Mouse (Mus musculus): ENCODE data around the gene Magi3. TPM values are rescaled to one million over a fixed set of nuclear protein-coding genes. Genes with fewer than 3 reads are reported as not detected.

Gene Magi3
- polyA plus RNA-seq, 1 experiment from 2014 or later, result 5.1 TPM

DNA sequence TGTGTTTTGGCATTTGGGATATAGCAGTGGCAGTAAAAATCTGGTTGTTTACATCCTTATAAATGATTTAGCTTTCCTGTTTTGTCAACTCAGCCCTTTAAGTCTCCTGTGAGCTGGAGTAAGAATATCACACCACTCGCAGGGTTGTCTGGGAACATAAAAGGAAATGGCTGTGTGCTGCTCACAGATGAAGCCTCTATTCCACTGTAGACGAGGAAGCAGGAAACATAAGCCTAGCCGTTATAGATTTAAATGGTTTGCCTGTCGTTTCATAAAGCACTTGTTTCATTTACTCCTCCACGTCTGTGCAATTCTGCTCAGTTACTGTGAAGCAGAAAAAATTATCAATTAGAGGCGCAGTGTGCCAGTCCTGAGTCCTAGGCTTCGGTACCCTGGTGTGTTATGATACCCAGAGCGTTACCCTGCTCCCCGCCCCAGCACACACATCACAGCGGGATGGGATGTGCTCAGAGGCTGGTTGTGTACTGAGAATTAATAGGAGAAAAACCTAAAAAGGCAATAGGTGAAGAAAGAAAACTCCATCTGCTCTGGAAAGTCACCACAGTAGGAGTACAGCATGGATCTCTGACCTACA is 17.8 kb upstream of the Magi3 start:
- no peaks in the 10 kb centered on the region for H3K27me3 ChIP-seq
- WGBS, result 51% methylated on average over 10 of the region's 10 CpGs
- H3K4me1 ChIP-seq, result no peaks in the 10 kb centered on the region
- H3K36me3 ChIP-seq, result no peaks in the 10 kb centered on the region
- H3K9ac ChIP-seq, result no peak overlapping the region
- H3K4me3 ChIP-seq (replicated peaks), result no peak overlapping the region
- H3K9me3 ChIP-seq (replicated peaks), result no peaks in the 10 kb centered on the region
- H3K27ac ChIP-seq (replicated peaks), result no peak overlapping the region
- no peak for ATAC-seq (ENCODE audit: insufficient number of reproducible peaks, low FRiP score, low TSS enrichment, low read depth)
- H3K4me2 ChIP-seq (replicated peaks), result no peak overlapping the region

DNA sequence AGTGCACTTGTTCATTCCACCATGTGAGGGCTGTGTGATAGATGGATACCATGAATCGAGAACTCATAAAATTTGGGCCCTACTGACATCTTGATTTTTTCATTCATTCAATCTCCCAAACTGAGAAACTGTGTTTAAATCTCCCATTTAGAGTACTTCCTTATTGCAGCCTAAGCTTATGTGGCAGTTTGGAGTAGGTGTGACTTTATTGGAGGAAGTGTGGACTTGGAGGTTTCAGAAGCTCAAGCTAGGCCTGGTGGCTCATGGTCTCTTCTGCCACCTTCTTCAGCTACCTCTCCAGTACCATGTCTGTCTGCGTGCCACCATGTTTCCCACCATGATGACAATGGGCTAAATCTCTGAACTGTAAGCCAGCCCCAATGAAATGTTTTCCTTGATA is 15.9 kb upstream of the Magi3 start:
- H3K36me3 ChIP-seq, result no peaks in the 10 kb centered on the region
- ATAC-seq (ENCODE audit: insufficient number of reproducible peaks, low FRiP score, low TSS enrichment, low read depth), result no peak
- H3K9me3 ChIP-seq (replicated peaks), result no peaks in the 10 kb centered on the region
- no peak overlapping the region for H3K9ac ChIP-seq
- H3K4me3 ChIP-seq (replicated peaks), result no peak overlapping the region
- H3K4me1 ChIP-seq, result no peaks in the 10 kb centered on the region
- H3K4me2 ChIP-seq (replicated peaks), result no peak overlapping the region
- WGBS, result 91% methylated on average over 2 of the region's 2 CpGs
- no peaks in the 10 kb centered on the region for H3K27me3 ChIP-seq
- no peak overlapping the region for H3K27ac ChIP-seq (replicated peaks)

DNA sequence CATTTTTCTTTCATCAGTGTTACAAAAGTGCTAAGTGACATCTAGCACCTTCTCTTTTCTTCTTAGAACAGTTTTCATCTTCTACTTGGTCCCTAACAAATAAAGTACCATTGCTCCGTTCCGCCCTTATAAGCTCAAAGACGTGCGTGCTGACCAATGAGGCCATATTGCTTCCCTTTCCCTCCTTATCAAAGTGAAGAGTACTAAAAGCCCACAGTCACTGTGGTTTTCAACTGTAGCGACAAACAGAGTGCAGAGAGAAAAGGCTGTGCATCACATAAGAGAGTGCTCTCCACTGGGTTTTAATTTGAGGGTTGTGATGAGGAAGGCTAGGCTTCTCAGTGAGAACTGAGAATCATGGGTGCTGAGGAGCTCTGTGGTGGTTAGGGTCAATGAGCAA is 14.9 kb upstream of the Magi3 start:
- no peaks in the 10 kb centered on the region for H3K9me3 ChIP-seq (replicated peaks)
- no peak overlapping the region for H3K9ac ChIP-seq
- no peak for ATAC-seq (ENCODE audit: insufficient number of reproducible peaks, low FRiP score, low TSS enrichment, low read depth)
- H3K36me3 ChIP-seq, result no peaks in the 10 kb centered on the region
- no peak overlapping the region for H3K4me3 ChIP-seq (replicated peaks)
- H3K4me1 ChIP-seq, result no peaks in the 10 kb centered on the region
- no peaks in the 10 kb centered on the region for H3K27me3 ChIP-seq
- no peak overlapping the region for H3K27ac ChIP-seq (replicated peaks)
- no peak overlapping the region for H3K4me2 ChIP-seq (replicated peaks)
- 93% methylated on average over 5 of the region's 5 CpGs for WGBS

DNA sequence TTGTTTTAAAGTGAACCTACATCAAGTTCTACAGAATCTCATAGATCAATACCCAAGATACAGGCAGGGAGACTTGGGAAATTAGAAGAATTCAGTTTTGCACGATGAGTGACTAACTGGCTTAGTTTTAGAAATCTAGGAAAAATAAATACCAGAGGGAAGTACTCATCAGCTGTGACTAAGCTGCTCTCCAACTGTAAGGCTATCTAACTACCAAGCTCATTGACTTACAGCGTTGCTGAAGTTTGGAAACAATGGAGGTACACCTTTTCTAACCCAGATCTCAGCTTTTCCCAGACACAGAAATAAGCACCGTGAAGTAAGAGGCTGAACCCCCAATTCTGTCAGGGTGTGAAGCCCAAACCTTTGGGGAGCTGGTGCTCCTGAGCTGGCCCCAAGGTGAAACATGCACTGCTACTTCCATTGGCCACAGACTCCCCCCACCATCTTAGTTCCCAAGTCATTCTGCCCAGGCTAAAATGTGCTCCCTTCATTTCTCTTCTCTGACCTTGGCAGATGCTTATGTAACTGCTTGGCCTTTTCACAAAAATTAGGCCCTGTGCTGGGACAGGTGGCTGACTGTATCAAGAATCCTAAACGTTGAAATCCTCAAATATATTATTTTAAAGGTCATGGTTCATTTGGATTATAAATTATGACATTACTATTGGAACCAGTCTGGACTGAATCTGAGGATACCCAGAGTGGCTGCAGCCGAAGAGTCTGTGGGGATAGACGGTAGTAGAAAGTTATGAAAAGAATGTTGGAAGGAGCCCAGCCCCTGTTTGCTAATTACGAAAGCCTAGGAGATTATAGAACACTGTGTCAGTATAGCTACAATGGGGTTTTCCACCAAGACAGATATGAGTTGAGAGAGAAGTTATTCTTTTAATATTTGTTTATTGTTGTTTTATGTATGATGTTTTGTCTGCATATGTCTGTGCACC is 13.5 kb upstream of the Magi3 start:
- H3K4me2 ChIP-seq (replicated peaks), result no peak overlapping the region
- H3K9me3 ChIP-seq (replicated peaks), result no peaks in the 10 kb centered on the region
- H3K27me3 ChIP-seq, result no peaks in the 10 kb centered on the region
- H3K9ac ChIP-seq, result no peak overlapping the region
- no peak overlapping the region for H3K27ac ChIP-seq (replicated peaks)
- no peaks in the 10 kb centered on the region for H3K4me1 ChIP-seq
- no peak for ATAC-seq (ENCODE audit: insufficient number of reproducible peaks, low FRiP score, low TSS enrichment, low read depth)
- no peak overlapping the region for H3K4me3 ChIP-seq (replicated peaks)
- 43% methylated on average over 7 of the region's 7 CpGs for WGBS
- no peaks in the 10 kb centered on the region for H3K36me3 ChIP-seq

DNA sequence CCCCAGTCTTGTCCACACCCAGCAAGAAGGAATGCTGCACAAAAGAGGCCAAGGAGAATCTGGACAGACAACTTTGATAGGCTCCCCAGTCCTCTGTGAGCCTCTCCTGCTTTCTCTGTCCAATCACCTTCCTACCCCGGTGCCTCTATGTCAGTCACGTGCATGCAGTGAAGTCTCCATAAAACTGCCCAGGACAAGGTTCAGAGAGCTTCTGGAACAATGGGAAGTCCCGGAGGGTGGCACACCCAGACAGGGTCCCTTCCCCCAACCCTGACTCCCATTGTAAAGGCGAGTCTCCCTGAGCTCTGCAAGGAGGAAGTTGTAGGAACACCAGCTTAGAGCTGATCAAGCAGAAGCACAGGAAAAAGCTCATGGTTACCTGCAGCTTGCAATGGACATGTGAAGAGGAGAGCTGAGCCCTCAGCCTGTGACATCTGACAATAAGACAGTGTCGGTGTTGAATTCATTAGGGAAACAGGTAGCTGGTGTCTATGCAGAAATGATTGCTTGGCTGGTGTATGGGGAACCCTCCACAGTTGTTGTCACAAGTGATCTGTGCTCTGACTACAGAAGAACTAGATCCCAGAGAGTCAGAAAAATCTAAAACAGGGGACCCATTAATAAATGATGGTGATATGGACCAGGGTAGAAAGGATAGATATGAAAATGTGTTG is 7.4 kb upstream of the Magi3 start:
- Histone ChIP-seq H3K4me1 (no peaks in the 10 kb centered on the region), H3K9me3 (replicated peaks) (no peaks in the 10 kb centered on the region), H3K4me2 (replicated peaks) (no peak overlapping the region), H3K4me3 (replicated peaks) (no peak overlapping the region), H3K36me3 (no peaks in the 10 kb centered on the region), H3K27ac (replicated peaks) (no peak overlapping the region), H3K9ac (no peak overlapping the region), H3K27me3 (no peaks in the 10 kb centered on the region)
- 37% methylated on average over 5 of the region's 5 CpGs for WGBS
- ATAC-seq (ENCODE audit: insufficient number of reproducible peaks, low FRiP score, low TSS enrichment, low read depth), result no peak

DNA sequence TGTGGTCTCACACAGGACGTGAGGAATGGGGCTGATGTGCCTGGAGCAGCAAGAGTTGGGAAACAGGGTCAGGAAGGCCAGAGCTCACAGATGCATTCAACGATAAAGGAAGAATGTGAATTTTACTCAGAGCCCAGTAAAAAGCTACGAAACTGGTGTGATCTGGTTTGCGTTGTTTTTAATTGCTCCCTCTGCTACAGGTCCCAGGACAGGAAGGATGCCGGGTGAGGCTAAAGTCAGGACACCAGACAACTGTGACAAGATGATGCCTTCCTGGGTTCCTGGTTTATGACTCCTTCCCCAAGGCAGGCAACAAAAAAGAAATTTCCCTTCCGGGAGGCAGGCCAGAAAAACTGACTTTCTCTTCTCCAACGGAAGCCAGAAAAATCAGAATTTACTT is 6.6 kb upstream of the Magi3 start:
- Histone ChIP-seq H3K36me3 (no peaks in the 10 kb centered on the region), H3K4me1 (no peaks in the 10 kb centered on the region), H3K27ac (replicated peaks) (no peak overlapping the region), H3K9me3 (replicated peaks) (no peaks in the 10 kb centered on the region), H3K27me3 (no peaks in the 10 kb centered on the region), H3K9ac (no peak overlapping the region), H3K4me3 (replicated peaks) (no peak overlapping the region), H3K4me2 (replicated peaks) (no peak overlapping the region)
- 40% methylated on average over 7 of the region's 7 CpGs for WGBS
- no peak for ATAC-seq (ENCODE audit: insufficient number of reproducible peaks, low FRiP score, low TSS enrichment, low read depth)

DNA sequence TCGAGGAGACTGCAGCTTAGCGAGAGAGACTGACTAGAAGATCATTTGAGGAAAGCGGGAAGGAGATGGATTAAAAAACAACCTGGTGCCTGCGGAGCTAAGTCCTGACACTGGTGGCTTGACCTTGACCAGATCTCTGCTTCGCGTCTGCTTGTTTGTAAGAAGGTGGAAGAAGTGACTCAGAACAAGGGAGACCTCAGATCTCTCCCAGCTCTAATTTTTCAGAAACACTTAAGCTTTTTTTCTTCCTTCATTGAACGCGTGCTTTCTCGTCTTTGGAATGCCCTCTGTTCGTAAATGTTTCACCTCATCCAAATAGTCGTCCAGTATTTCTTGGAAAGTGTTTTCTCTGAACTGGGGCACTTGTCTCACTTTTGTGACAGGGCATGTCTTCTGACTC is 982 bp upstream of the Magi3 start:
- H3K9ac ChIP-seq, result peak overlapping the region; percentile 51
- H3K36me3 ChIP-seq, result no peaks in the 10 kb centered on the region
- peak overlapping the region; percentile 63 for H3K27ac ChIP-seq (replicated peaks)
- peak overlapping the region; percentile 92 for H3K4me2 ChIP-seq (replicated peaks)
- WGBS, result 12% methylated on average over 11 of the region's 11 CpGs
- peak overlapping the region; percentile 82 for H3K4me3 ChIP-seq (replicated peaks)
- ATAC-seq (ENCODE audit: insufficient number of reproducible peaks, low FRiP score, low TSS enrichment, low read depth), result no peak
- no peaks in the 10 kb centered on the region for H3K27me3 ChIP-seq
- H3K4me1 ChIP-seq, result peaks cover 10% of the 10 kb centered on the region; the same call in 1 of the 2 replicates
- no peaks in the 10 kb centered on the region for H3K9me3 ChIP-seq (replicated peaks)

DNA sequence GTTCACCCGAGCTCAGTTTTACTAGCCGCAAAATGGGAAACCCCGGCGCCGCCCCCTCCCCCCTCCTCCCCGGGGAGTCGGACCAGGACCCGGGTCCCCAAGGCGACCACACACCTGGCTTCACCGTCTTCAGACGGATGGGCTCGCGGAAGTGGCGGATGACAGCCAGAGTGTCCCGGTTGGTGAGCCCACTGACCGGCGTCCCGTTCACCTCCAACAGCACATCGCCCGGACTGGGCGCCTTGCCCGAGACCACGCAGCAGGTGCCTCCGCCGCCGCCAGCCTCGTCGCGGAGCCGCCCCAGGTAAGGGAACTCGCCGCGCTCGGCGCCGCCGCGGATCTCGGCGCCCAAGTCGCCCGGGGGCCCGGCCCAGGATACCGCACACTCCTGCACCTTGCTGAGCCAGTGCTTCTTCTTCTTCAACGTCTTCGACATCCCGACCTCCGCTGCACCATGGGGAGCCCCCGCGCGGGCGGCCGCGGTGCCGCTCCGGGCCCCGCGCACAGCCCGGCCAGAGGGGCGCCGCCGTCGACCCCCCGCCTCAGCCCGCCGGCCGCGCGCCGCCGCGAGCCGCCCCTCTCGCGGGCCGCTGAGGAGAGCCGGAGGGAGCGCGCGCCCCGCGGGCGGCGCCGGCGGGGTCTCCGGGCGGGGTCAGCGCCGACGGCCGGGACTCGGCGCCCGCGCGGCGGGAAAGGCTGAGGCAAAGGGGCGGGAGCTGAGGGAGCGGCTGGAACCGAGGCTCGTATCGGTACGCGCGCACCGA is 461 bp downstream of the Magi3 start:
- no peaks in the 10 kb centered on the region for H3K9me3 ChIP-seq (replicated peaks)
- peak overlapping the region; percentile 72 for H3K9ac ChIP-seq
- ATAC-seq (ENCODE audit: insufficient number of reproducible peaks, low FRiP score, low TSS enrichment, low read depth), result peak; percentile 49; the same call in 1 of the 2 replicates
- WGBS, result under 1% methylated on average over 107 of the region's 107 CpGs
- no peaks in the 10 kb centered on the region for H3K36me3 ChIP-seq
- peak overlapping the region; percentile 82 for H3K4me3 ChIP-seq (replicated peaks)
- H3K27me3 ChIP-seq, result no peaks in the 10 kb centered on the region
- H3K27ac ChIP-seq (replicated peaks), result peak overlapping the region; percentile 95
- H3K4me1 ChIP-seq, result peaks cover 10% of the 10 kb centered on the region; the same call in 1 of the 2 replicates
- peak overlapping the region; percentile 92 for H3K4me2 ChIP-seq (replicated peaks)

DNA sequence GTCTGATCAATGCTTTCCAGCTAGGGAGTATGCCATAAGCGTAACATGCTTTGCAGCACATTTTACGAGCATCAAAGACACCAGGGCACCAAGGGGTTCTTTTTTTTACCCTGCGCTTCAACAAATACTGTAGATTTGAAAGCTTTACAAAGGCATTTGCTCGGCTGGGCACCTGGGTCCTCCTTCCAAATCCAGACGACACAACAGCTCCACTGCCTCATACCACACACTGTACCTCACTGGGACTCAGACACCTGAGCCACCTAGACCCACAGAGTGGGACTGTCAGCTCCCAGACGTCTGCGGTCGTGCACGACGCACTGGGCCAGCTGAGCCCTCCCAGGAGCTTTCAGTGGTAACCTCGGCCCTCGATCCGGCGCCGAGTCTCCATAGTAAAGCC is 1.2 kb downstream of the Magi3 start:
- WGBS, result 2% methylated on average over 15 of the region's 15 CpGs
- Histone ChIP-seq H3K9ac (peak overlapping the region; percentile 47), H3K4me2 (replicated peaks) (peak overlapping the region; percentile 92), H3K27ac (replicated peaks) (no peak overlapping the region), H3K4me3 (replicated peaks) (peak overlapping the region; percentile 82), H3K27me3 (no peaks in the 10 kb centered on the region), H3K9me3 (replicated peaks) (no peaks in the 10 kb centered on the region), H3K36me3 (no peaks in the 10 kb centered on the region), H3K4me1 (peaks cover 10% of the 10 kb centered on the region; the same call in 1 of the 2 replicates)
- no peak for ATAC-seq (ENCODE audit: insufficient number of reproducible peaks, low FRiP score, low TSS enrichment, low read depth)

DNA sequence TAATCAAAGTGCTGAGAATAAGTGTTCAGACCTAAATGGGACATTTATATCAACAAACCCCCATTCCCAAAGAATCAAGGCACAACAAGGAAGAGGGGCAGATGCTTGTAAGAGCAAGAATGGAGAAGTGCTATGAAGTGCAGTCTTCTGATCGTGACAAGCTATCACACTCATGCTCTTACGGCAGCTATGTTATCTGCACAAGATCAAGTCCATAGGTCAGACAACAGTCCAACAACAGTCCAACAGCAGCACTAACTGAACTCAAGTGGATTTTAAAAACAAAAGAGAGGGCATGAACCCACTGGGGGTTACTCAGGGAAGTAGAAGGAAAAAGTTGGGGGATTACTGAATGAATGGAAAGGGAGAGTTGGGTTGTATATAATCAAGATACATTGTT is 30.4 kb downstream of the Magi3 start:
- H3K27ac ChIP-seq (replicated peaks), result no peak overlapping the region
- ATAC-seq (ENCODE audit: insufficient number of reproducible peaks, low FRiP score, low TSS enrichment, low read depth), result no peak
- no peak overlapping the region for H3K4me3 ChIP-seq (replicated peaks)
- H3K9ac ChIP-seq, result no peak overlapping the region
- H3K4me2 ChIP-seq (replicated peaks), result no peak overlapping the region
- no peaks in the 10 kb centered on the region for H3K27me3 ChIP-seq
- H3K9me3 ChIP-seq (replicated peaks), result no peaks in the 10 kb centered on the region
- 91% methylated on average over 2 of the region's 2 CpGs for WGBS
- H3K4me1 ChIP-seq, result no peaks in the 10 kb centered on the region
- no peaks in the 10 kb centered on the region for H3K36me3 ChIP-seq

DNA sequence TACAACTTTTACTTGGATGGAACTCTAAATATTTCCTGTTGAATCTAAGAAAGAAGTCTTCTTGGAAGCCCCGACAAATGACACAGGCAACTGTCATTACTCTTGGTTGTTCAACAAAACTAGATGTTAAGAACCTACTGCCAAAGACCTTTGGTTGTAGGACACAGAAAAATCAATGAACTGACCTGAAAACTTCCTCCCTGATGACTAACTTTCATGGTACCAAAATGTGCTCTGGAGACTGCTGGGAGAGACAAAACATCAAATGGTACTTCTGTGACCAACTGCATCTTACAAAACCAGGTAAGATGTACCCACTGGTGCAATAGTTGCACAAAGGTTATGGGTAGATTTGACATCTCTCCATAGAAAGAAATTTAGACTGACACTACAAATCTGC is 30.9 kb downstream of the Magi3 start:
- no peak for ATAC-seq (ENCODE audit: insufficient number of reproducible peaks, low FRiP score, low TSS enrichment, low read depth)
- H3K9ac ChIP-seq, result no peak overlapping the region

More for the DNA sequence above, 30.9 kb downstream of the Magi3 start:
- Histone ChIP-seq H3K4me1 (no peaks in the 10 kb centered on the region), H3K36me3 (no peaks in the 10 kb centered on the region), H3K4me2 (replicated peaks) (no peak overlapping the region), H3K27ac (replicated peaks) (no peak overlapping the region), H3K4me3 (replicated peaks) (no peak overlapping the region), H3K9me3 (replicated peaks) (no peaks in the 10 kb centered on the region), H3K27me3 (no peaks in the 10 kb centered on the region)
- WGBS, result 89% methylated on average over 1 of the region's 1 CpGs

All from embryonic facial prominence, embryonic 15.5 days (tissue).